Mouse (Mus musculus) embryonic facial prominence, embryonic 11.5 days (tissue): Measurements from ENCODE around the gene C330007P06Rik. TPM values are rescaled to one million over a fixed set of nuclear protein-coding genes. Genes with fewer than 3 reads are reported as not detected.
"Not testable (repeated sequence)": the region's sequence is repeated elsewhere in the genome, so short reads cannot be mapped to it uniquely, and the experiment has no call there.

ENCODE experiments used
- ATAC-seq: fragments of 200-750 bp; cut with Nextera tagmentation; replicated peaks from 2 replicates; pipeline ENCODE4 v1.8.0; 2017; ENCODE audit warnings: low read depth; ENCODE audit not compliant: insufficient number of reproducible peaks, low FRiP score, low TSS enrichment
- DNase-seq: peaks from one replicate; pipeline ENCODE4 v3.0.0-alpha.2; 2015; ENCODE audit warnings: low spot score
- H3K27ac ChIP-seq: fragments of 300-500 bp; sonication (generic); replicated peaks from 2 replicates; pipeline ENCODE4 v1.5.1; 2014; ENCODE audit warnings: mild to moderate bottlenecking, low read depth, low read length, control low read depth
- H3K27me3 ChIP-seq: fragments of 300-500 bp; sonication (generic); 2 replicates; pipeline ENCODE4 v1.6.1; 2014; ENCODE audit warnings: mild to moderate bottlenecking, low read length, moderate library complexity, mixed read lengths; ENCODE audit not compliant: control insufficient read depth, insufficient read depth
- H3K36me3 ChIP-seq: fragments of 300-500 bp; sonication (generic); replicated peaks from 2 replicates; pipeline ENCODE4 v1.6.1; 2014; ENCODE audit warnings: low read depth, mild to moderate bottlenecking, low read length, moderate library complexity, mixed read lengths; ENCODE audit not compliant: control insufficient read depth, insufficient read depth
- H3K4me1 ChIP-seq: fragments of 300-500 bp; sonication (generic); 2 replicates; pipeline ENCODE4 v1.6.1; 2014; ENCODE audit warnings: low read length, mixed read lengths; ENCODE audit not compliant: control insufficient read depth, insufficient read depth
- H3K4me2 ChIP-seq: fragments of 300-500 bp; sonication (generic); 2 replicates; pipeline ENCODE4 v1.6.1; 2014; ENCODE audit warnings: low read depth, mild to moderate bottlenecking, control low read depth, low read length, moderate library complexity
- H3K4me3 ChIP-seq: fragments of 300-500 bp; sonication (generic); 2 replicates; pipeline ENCODE4 v1.5.1; 2014; ENCODE audit warnings: low read depth, low read length, control low read depth
- H3K9ac ChIP-seq: fragments of 300-500 bp; sonication (generic); replicated peaks from 2 replicates; pipeline ENCODE4 v1.6.1; 2014; ENCODE audit warnings: mild to moderate bottlenecking, control low read depth, low read length
- H3K9me3 ChIP-seq: fragments of 300-500 bp; sonication (generic); replicated peaks from 2 replicates; pipeline ENCODE4 v1.6.1; 2016; ENCODE audit warnings: mild to moderate bottlenecking, low read length, inconsistent platforms, mixed read lengths; ENCODE audit not compliant: control insufficient read depth
- WGBS: fragments of 180-500 bp; shearing (Covaris S2); extraction: QIAGEN DNeasy Blood & Tissue Kit; methylation state at CpG from one replicate; pipeline ENCODE4 v1.1.7; 2014; 5-methylcytosine and 5-hydroxymethylcytosine counted together
- polyA plus RNA-seq: library from polyadenylated mRNA; unstranded; fragments of >200 nt; fragmentation: Nextera tagmentation; extraction: Ambion mirVana; gene quantifications from 2 replicates; pipeline ENCODE4 v1.2.1, GENCODE M21; 2014

The C330007P06Rik gene
- polyA plus RNA-seq, 1 experiment from 2014 or later = 53.3 TPM

DNA sequence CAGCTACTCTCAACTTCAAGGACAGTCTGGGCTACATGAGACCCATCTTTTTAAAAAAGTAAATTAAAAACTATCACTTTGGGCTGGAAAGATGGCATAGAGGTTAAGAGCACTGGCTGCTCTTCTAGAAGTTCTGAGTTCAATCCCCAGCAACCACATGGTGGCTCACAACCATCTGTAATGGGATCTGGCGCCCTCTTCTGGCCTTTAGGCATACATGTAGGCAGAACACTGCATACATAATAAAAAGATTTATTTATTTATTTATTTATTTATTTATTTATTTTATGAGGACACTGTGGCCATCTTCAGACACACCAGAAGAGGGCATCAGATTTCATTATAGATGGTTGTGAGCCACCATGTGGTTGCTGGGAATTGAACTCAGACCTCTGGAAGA, 25.0 kb upstream of the C330007P06Rik start:
- WGBS = 35% methylated on average over 1 of the region's 1 CpGs
- not testable (repeated sequence) for DNase-seq, H3K9ac ChIP-seq, H3K27me3 ChIP-seq, H3K36me3 ChIP-seq, H3K9me3 ChIP-seq, H3K4me1 ChIP-seq, H3K4me3 ChIP-seq, ATAC-seq, H3K4me2 ChIP-seq, H3K27ac ChIP-seq

- no peak for DNase-seq
- Histone ChIP-seq H3K36me3 (no peaks in the 10 kb centered on the region), H3K27me3 (no peaks in the 10 kb centered on the region), H3K9ac (no peak overlapping the region), H3K9me3 (no peaks in the 10 kb centered on the region), H3K4me1 (no peaks in the 10 kb centered on the region), H3K4me2 (no peak overlapping the region), H3K27ac (no peak overlapping the region), H3K4me3 (no peak overlapping the region)
- ATAC-seq = no peak
- WGBS = 94% methylated on average over 1 of the region's 1 CpGs
Observed at GRCm38 (mm10) chrX:36884719-36885118, 10.8 kb upstream of the C330007P06Rik start.

- WGBS = 11% methylated on average over 30 of the region's 36 CpGs
- H3K36me3 ChIP-seq = no peaks in the 10 kb centered on the region
- no peaks in the 10 kb centered on the region for H3K27me3 ChIP-seq
- no peaks in the 10 kb centered on the region for H3K4me1 ChIP-seq
- peak overlapping the region; percentile 57 for H3K4me2 ChIP-seq
- H3K9me3 ChIP-seq = no peaks in the 10 kb centered on the region
- H3K9ac ChIP-seq = peak overlapping the region; percentile 70
- peak overlapping the region; percentile 70 for H3K4me3 ChIP-seq
- peak overlapping the region; percentile 67 for H3K27ac ChIP-seq
- ATAC-seq (no peak), DNase-seq (peak; percentile 19)
Observed at GRCm38 (mm10) chrX:36874704-36875128, 805 bp upstream of the C330007P06Rik start.

DNA sequence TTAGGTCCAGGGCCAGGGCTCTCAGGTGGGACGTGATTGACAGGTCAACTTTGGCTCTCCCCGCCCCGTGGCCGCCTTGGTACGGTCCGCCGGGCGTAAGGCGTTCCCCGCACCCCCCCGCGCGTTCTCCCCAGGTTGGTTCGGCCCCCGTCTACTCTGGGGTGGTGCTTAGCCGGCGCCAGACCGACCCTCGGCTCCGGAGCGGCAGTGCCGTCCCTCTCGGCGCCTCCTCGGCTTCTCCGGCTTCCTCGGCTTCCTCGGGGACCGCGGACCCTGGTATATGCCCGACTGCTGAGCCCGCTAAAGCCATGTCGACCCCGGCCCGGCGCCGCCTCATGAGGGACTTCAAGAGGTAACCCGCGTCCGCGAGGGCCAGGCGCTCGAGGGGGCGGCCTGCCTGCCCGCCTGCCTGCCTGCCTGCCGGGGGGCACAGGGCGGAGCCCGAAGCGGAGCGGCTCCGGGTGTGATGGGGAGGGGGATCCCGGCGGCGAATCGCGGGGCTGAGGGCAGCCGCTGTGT, 326 bp upstream of the C330007P06Rik start:
- no peaks in the 10 kb centered on the region for H3K9me3 ChIP-seq
- peak; percentile 98 for ATAC-seq
- no peaks in the 10 kb centered on the region for H3K36me3 ChIP-seq
- H3K27ac ChIP-seq = peak overlapping the region; percentile 67
- H3K4me1 ChIP-seq = no peaks in the 10 kb centered on the region
- peak overlapping the region; percentile 27; the same call in 1 of the 2 replicates for H3K4me2 ChIP-seq
- H3K9ac ChIP-seq = peak overlapping the region; percentile 70
- no peaks in the 10 kb centered on the region for H3K27me3 ChIP-seq
- peak overlapping the region; percentile 70 for H3K4me3 ChIP-seq
- 14% methylated on average over 45 of the region's 57 CpGs for WGBS
- DNase-seq = peak; percentile 84

GRCm38 (mm10) chrX:36870372-36870771, 3.5 kb downstream of the C330007P06Rik start:
- no peak for ATAC-seq
- Histone ChIP-seq H3K9me3 (no peaks in the 10 kb centered on the region), H3K27me3 (no peaks in the 10 kb centered on the region), H3K27ac (no peak overlapping the region), H3K4me3 (no peak overlapping the region), H3K4me2 (no peak overlapping the region), H3K4me1 (no peaks in the 10 kb centered on the region), H3K9ac (no peak overlapping the region), H3K36me3 (no peaks in the 10 kb centered on the region)
- no peak for DNase-seq
- 73% methylated on average over 3 of the region's 3 CpGs for WGBS

- Histone ChIP-seq H3K4me3 (peak overlapping the region; percentile 43; the same call in 1 of the 2 replicates), H3K27me3 (no peaks in the 10 kb centered on the region), H3K9me3 (no peaks in the 10 kb centered on the region), H3K27ac (no peak overlapping the region), H3K4me1 (no peaks in the 10 kb centered on the region), H3K36me3 (no peaks in the 10 kb centered on the region), H3K9ac (no peak overlapping the region), H3K4me2 (no peak overlapping the region)
- ATAC-seq (no peak), DNase-seq (no peak)
- 57% methylated on average over 8 of the region's 8 CpGs for WGBS
Observed at GRCm38 (mm10) chrX:36864609-36865328, 9.1 kb downstream of the C330007P06Rik start.

GRCm38 (mm10) chrX:36863766-36864608, 9.9 kb downstream of the C330007P06Rik start:
- peak overlapping the region; percentile 33 for H3K4me2 ChIP-seq
- no peak overlapping the region for H3K27ac ChIP-seq
- no peaks in the 10 kb centered on the region for H3K4me1 ChIP-seq
- WGBS = 16% methylated on average over 34 of the region's 44 CpGs
- DNase-seq = peak; percentile 81
- ATAC-seq = peak; percentile 80
- H3K9ac ChIP-seq = peak overlapping the region; percentile 47
- peak overlapping the region; percentile 43 for H3K4me3 ChIP-seq
- no peaks in the 10 kb centered on the region for H3K27me3 ChIP-seq
- no peaks in the 10 kb centered on the region for H3K9me3 ChIP-seq
- no peaks in the 10 kb centered on the region for H3K36me3 ChIP-seq

DNA sequence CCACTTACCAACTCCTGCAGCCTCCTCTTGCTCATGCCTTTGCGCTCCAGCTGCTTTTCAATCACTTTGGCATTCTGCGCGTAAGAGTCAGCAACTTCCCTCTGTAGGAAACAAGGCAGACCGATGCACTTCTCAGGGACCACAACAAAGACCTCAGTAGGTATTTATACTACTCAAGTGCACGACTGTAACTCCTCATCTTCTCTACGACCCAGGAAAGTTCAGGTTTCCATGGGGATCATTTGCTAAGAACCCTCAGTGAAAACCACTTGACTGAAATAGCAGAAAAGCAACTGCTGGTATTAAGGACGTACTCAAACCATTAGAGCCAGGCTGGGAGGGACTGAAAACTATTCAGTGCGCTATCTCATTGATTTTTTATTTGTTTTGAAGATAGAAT, 21.3 kb downstream of the C330007P06Rik start:
- Histone ChIP-seq H3K36me3 (no peaks in the 10 kb centered on the region), H3K27me3 (no peaks in the 10 kb centered on the region), H3K9me3 (no peaks in the 10 kb centered on the region), H3K9ac (no peak overlapping the region), H3K4me3 (no peak overlapping the region), H3K4me2 (no peak overlapping the region), H3K4me1 (no peaks in the 10 kb centered on the region), H3K27ac (no peak overlapping the region)
- ATAC-seq (no peak), DNase-seq (no peak)
- WGBS = 85% methylated on average over 8 of the region's 8 CpGs
